26 mouse cellular contexts compared by ENCODE assay signal in genomic region chr1:131659512-131660085, GRCm38 (mm10). TPM values are rescaled to one million over a fixed set of nuclear protein-coding genes. Genes with fewer than 3 reads are reported as not detected.
DNase-seq lines count a peak whose midpoint lies in the region; ATAC-seq and TF ChIP-seq lines count a peak whose summit lies in the region.
"Had no signal": no experiment of that assay in that cellular context is flagged by ENCODE, and none has a peak within 500 bp of the region (broad histone marks: within the 10 kb centered on the region; RNA-seq: fewer than 3 reads in every experiment).

No protein-coding gene starts in this region.

- TF ChIP-seq POLR2A in brain, embryonic 14.5 days (IDR thresholded peaks at IDR 0.05; ENCODE audit: borderline replicate concordance, extremely low read depth, insufficient read depth, insufficient read length, poor library complexity, severe bottlenecking), result no peak

- no peak overlapping the region for H3K9ac ChIP-seq in forebrain, embryonic 13.5 days
- no peak overlapping the region for H3K9ac ChIP-seq in forebrain, embryonic 11.5 days (ENCODE audit: low read length)
- H3K9ac ChIP-seq: embryonic facial prominence, embryonic 12.5 days; heart, embryonic 15.5 days had no signal

- no peak for TF ChIP-seq CTCF in G1E (IDR thresholded peaks at IDR 0.05; ENCODE audit: low read depth, low read length)
- TF ChIP-seq CTCF in brain, embryonic 14.5 days (IDR thresholded peaks at IDR 0.05; ENCODE audit: borderline replicate concordance, extremely low read depth, insufficient read depth, insufficient read length), result no peak
- TF ChIP-seq CTCF in gastrocnemius, adult 2 months (IDR thresholded peaks at IDR 0.05), result no peak

- peaks cover 5% of the 10 kb centered on the region for H3K4me1 ChIP-seq in forebrain, embryonic 13.5 days
- peaks cover 5% of the 10 kb centered on the region; the same call in 1 of the 2 replicates for H3K4me1 ChIP-seq in forebrain, embryonic 11.5 days (replicated peaks; ENCODE audit: control insufficient read depth, insufficient read depth, low read length)
- peaks cover 68% of the 10 kb centered on the region for H3K4me1 ChIP-seq in G1E (ENCODE audit: insufficient read depth, low read depth, low read length)
- H3K4me1 ChIP-seq: embryonic facial prominence, embryonic 12.5 days had no signal

- H3K9me3 ChIP-seq in forebrain, embryonic 13.5 days (replicated peaks), result no peaks in the 10 kb centered on the region
- H3K9me3 ChIP-seq in forebrain, embryonic 11.5 days (ENCODE audit: control insufficient read depth, low read length), result no peaks in the 10 kb centered on the region
- no peaks in the 10 kb centered on the region for H3K9me3 ChIP-seq in G1E (replicated peaks)
- H3K9me3 ChIP-seq: embryonic facial prominence, embryonic 12.5 days; heart, embryonic 15.5 days had no signal

- H3K4me3 ChIP-seq in forebrain, embryonic 13.5 days, result no peak overlapping the region
- no peak overlapping the region for H3K4me3 ChIP-seq in forebrain, embryonic 11.5 days (ENCODE audit: low read depth, low read length)
- no peak overlapping the region for H3K4me3 ChIP-seq in G1E (ENCODE audit: low read depth, low read length)
- no peak overlapping the region for H3K4me3 ChIP-seq in gastrocnemius, adult 2 months
- H3K4me3 ChIP-seq: embryonic facial prominence, embryonic 12.5 days; heart, embryonic 15.5 days had no signal

- H3K4me2 ChIP-seq in forebrain, embryonic 13.5 days, result no peak overlapping the region
- H3K4me2 ChIP-seq in forebrain, embryonic 11.5 days (ENCODE audit: low read depth, low read length, severe bottlenecking), result no peak overlapping the region
- H3K4me2 ChIP-seq: embryonic facial prominence, embryonic 12.5 days; heart, embryonic 11.5 days; heart, embryonic 15.5 days had no signal

- no peak overlapping the region for H3K27ac ChIP-seq in forebrain, embryonic 13.5 days
- H3K27ac ChIP-seq in forebrain, embryonic 11.5 days (ENCODE audit: low read depth, low read length), result no peak overlapping the region
- H3K27ac ChIP-seq in gastrocnemius, adult 2 months, result no peak overlapping the region
- H3K27ac ChIP-seq: embryonic facial prominence, embryonic 12.5 days; heart, embryonic 15.5 days had no signal

- no peaks in the 10 kb centered on the region for H3K36me3 ChIP-seq in forebrain, embryonic 13.5 days (ENCODE audit: poor library complexity, severe bottlenecking)
- H3K36me3 ChIP-seq in forebrain, embryonic 11.5 days (ENCODE audit: control insufficient read depth, insufficient read depth, low read length), result no peaks in the 10 kb centered on the region
- H3K36me3 ChIP-seq in G1E (replicated peaks), result peaks cover 80% of the 10 kb centered on the region
- H3K36me3 ChIP-seq: embryonic facial prominence, embryonic 12.5 days; heart, embryonic 15.5 days had no signal

- WGBS in forebrain, embryonic 13.5 days, result 63% methylated on average over 5 of the region's 5 CpGs
- 72% methylated on average over 5 of the region's 5 CpGs for WGBS in forebrain, embryonic 11.5 days

- H3K27me3 ChIP-seq in forebrain, embryonic 13.5 days, result no peaks in the 10 kb centered on the region
- no peaks in the 10 kb centered on the region for H3K27me3 ChIP-seq in forebrain, embryonic 11.5 days (ENCODE audit: control insufficient read depth, insufficient read depth, low read length)
- no peaks in the 10 kb centered on the region for H3K27me3 ChIP-seq in G1E (ENCODE audit: insufficient read depth, low read length)
- H3K27me3 ChIP-seq: embryonic facial prominence, embryonic 12.5 days; heart, embryonic 15.5 days had no signal

- intact Hi-C loops in gastrocnemius, adult 2 months (cut with DNase I), result loop anchor here (5.0 kb wide), 1 partner anchor 47 kb away; no protein-coding TSS in a partner anchor

- ATAC-seq in forebrain, embryonic 13.5 days, result peak; percentile 11; the same call in 1 of the 2 replicates
- no peak for ATAC-seq in forebrain, embryonic 11.5 days (replicated peaks; ENCODE audit: low FRiP score)
- no peak for ATAC-seq in G1E (ENCODE audit: extremely low read depth, insufficient number of reproducible peaks, low FRiP score, poor library complexity, severe bottlenecking)
- ATAC-seq: activated CD4-positive, CD25-positive, alpha-beta regulatory T cell, adult 4 months; hindbrain, embryonic 16.5 days; inflammation-experienced regulatory T-cells, adult 6 months; intestine, postnatal 0 days; Patski had no signal

- DNase-seq in forebrain, embryonic 11.5 days (ENCODE audit: low spot score), result no peak
- DNase-seq in heart, adult 11 months, result peak; percentile 84
- DNase-seq in heart, adult 9 months (ENCODE audit: low spot score in 2 of 2), result no peak
- peak; percentile 39 for DNase-seq in G1E (ENCODE audit: low spot score)
- DNase-seq in brain, embryonic 14.5 days (ENCODE audit: low read depth), result peak; percentile 22
- DNase-seq in gastrocnemius, adult 2 months, result no peak
- DNase-seq in retina, postnatal 1 day, result no peak
- DNase-seq: adrenal gland, postnatal 14 days; cerebellum, adult 11 months; cerebellum, adult 8-10 months; cerebellum, postnatal 14 days; embryo, embryonic 11 days; gastrocnemius, postnatal 14 days; heart, postnatal 14 days; kidney, adult 9 months had no signal

RNA-seq across cellular contexts. Expression of gene Ctse, which starts 21.5 kb away (rescaled TPM):
- polyA plus RNA-seq in forebrain, embryonic 13.5 days (2015; fragmentation: Nextera tagmentation; extraction: Ambion mirVana), result not detected in 2 replicates
- polyA plus RNA-seq in forebrain, embryonic 11.5 days (2014; fragmentation: Nextera tagmentation; extraction: Ambion mirVana), result 0.35 TPM in 1 of 2 replicates, not detected in the other
- total RNA-seq in G1E (2014; fragmentation: Nextera tagmentation), result 1,974 and 2,087 TPM in 2 replicates
- total RNA-seq in G1E (2017), result 482 and 539 TPM in 2 replicates
- 163 and 246 TPM in 2 replicates for polyA plus RNA-seq in G1E (2012)
- 0.07 TPM in 1 of 2 replicates, not detected in the other for polyA plus RNA-seq in brain, embryonic 14.5 days (2012; rRNA removed)
- under 1 TPM in 1 of 2 experiments, not detected in 1; 0.11 TPM for total RNA-seq in gastrocnemius, adult 2 months (2021)
- polyA plus RNA-seq: C2C12; frontal cortex, adult 2 months; hindbrain, embryonic 16.5 days; Patski had no signal

RNA-seq across cellular contexts. Expression of gene Rab7b, which starts 28.9 kb away (rescaled TPM):
- polyA plus RNA-seq in forebrain, embryonic 13.5 days (2015; fragmentation: Nextera tagmentation; extraction: Ambion mirVana), result 0.40 and 0.62 TPM in 2 replicates
- 0.40 and 0.61 TPM in 2 replicates for polyA plus RNA-seq in forebrain, embryonic 11.5 days (2014; fragmentation: Nextera tagmentation; extraction: Ambion mirVana)
- not detected in 2 replicates for total RNA-seq in G1E (2014; fragmentation: Nextera tagmentation)
- total RNA-seq in G1E (2017), result 0.38 and 0.93 TPM in 2 replicates
- 0.03 TPM in 1 of 2 replicates, not detected in the other for polyA plus RNA-seq in G1E (2012)
- polyA plus RNA-seq in brain, embryonic 14.5 days (2012; rRNA removed), result 0.76 and 0.96 TPM in 2 replicates
- 1 to 10 TPM; 2.3 to 2.8 TPM for total RNA-seq in gastrocnemius, adult 2 months (2021)
- polyA plus RNA-seq: activated CD4-positive, CD25-positive, alpha-beta regulatory T cell, adult 4 months had no signal

Comparison
In these comparisons a context has a peak if more than half of its experiments do, and no peak if none do; other contexts are left out.
1. DNase-seq: peak in heart, adult 11 months (single experiment), G1E (single experiment) and brain, embryonic 14.5 days (single experiment); none in forebrain, embryonic 11.5 days (single experiment), heart, adult 9 months (0 of 2), gastrocnemius, adult 2 months (single experiment) and retina, postnatal 1 day (single experiment).
2. RNA of gene Ctse, which starts 21.5 kb away (polyA plus RNA-seq): 163 to 246 TPM in G1E; 0.35 TPM in forebrain, embryonic 11.5 days, 0.07 TPM in brain, embryonic 14.5 days and not detected in forebrain, embryonic 13.5 days; every median in the first group is over 100 times any median in the second.